ENCODE assay signal across 30 mouse cellular contexts in the genomic region with DNA sequence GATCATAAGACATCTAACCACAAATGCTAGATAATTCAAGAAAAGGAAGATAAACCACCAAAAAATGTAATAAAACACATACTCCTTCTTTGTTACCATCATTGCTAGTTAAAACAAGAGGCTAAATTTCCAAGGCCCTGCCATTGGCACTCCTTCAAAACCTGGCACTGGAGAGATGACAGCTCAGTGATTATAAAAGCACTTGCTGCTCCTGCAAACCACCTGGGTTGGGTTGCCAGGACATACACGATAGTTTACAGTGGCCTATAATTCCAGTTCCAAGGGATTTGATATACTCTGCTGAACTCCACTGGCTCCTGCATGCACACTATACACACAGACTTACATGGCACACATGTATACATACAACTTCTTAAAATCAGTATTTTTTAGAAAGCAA. TPM values are rescaled to one million over a fixed set of nuclear protein-coding genes. Genes with fewer than 3 reads are reported as not detected.
DNase-seq lines count a peak whose midpoint lies in the region; ATAC-seq lines count a peak whose summit lies in the region.
"Had no signal": no experiment of that assay in that cellular context is flagged by ENCODE, and none has a peak within 500 bp of the region (broad histone marks: within the 10 kb centered on the region; RNA-seq: fewer than 3 reads in every experiment).

No protein-coding gene starts in this region.

- H3K9ac ChIP-seq in hindbrain, embryonic 11.5 days (ENCODE audit: low read depth, low read length): no peak overlapping the region
- H3K9ac ChIP-seq: embryonic facial prominence, embryonic 15.5 days; hindbrain, embryonic 14.5 days; limb, embryonic 13.5 days; lung, embryonic 15.5 days had no signal

- H3K9me3 ChIP-seq in hindbrain, embryonic 11.5 days (ENCODE audit: control insufficient read depth, low read length): no peaks in the 10 kb centered on the region
- H3K9me3 ChIP-seq: embryonic facial prominence, embryonic 10.5 days; embryonic facial prominence, embryonic 15.5 days; G1E; limb, embryonic 13.5 days; lung, embryonic 15.5 days had no signal

- peaks cover 4% of the 10 kb centered on the region; the same call in 1 of the 2 replicates for H3K27me3 ChIP-seq in hindbrain, embryonic 11.5 days (ENCODE audit: control insufficient read depth, insufficient read depth, low read length)
- H3K27me3 ChIP-seq: lung, embryonic 15.5 days had no signal

- H3K27ac ChIP-seq in hindbrain, embryonic 11.5 days (ENCODE audit: low read depth, low read length): no peak overlapping the region
- H3K27ac ChIP-seq: embryonic facial prominence, embryonic 10.5 days; embryonic facial prominence, embryonic 15.5 days; hindbrain, embryonic 14.5 days; limb, embryonic 13.5 days; lung, embryonic 15.5 days had no signal

- H3K4me3 ChIP-seq in hindbrain, embryonic 11.5 days (ENCODE audit: low read depth, low read length): no peak overlapping the region
- H3K4me3 ChIP-seq: embryonic facial prominence, embryonic 10.5 days; embryonic facial prominence, embryonic 15.5 days; limb, embryonic 13.5 days; lung, embryonic 15.5 days had no signal

- WGBS in hindbrain, embryonic 11.5 days: 92% methylated on average over 1 of the region's 1 CpGs

- H3K36me3 ChIP-seq in hindbrain, embryonic 11.5 days (ENCODE audit: control insufficient read depth, insufficient read depth, low read length): no peaks in the 10 kb centered on the region
- H3K36me3 ChIP-seq: embryonic facial prominence, embryonic 10.5 days; embryonic facial prominence, embryonic 15.5 days; G1E; limb, embryonic 13.5 days; lung, embryonic 15.5 days had no signal

- no peak overlapping the region for H3K4me2 ChIP-seq in hindbrain, embryonic 11.5 days (replicated peaks; ENCODE audit: low read depth, low read length)
- H3K4me2 ChIP-seq: embryonic facial prominence, embryonic 15.5 days; heart, embryonic 11.5 days; hindbrain, embryonic 14.5 days; limb, embryonic 13.5 days; liver, embryonic 11.5 days; lung, embryonic 15.5 days; midbrain, embryonic 11.5 days had no signal

- ATAC-seq in hindbrain, embryonic 11.5 days (ENCODE audit: low FRiP score): no peak
- no peak for ATAC-seq in megakaryocyte-erythroid progenitor cell, adult 5-6 weeks (replicated peaks; ENCODE audit: low FRiP score, low TSS enrichment, poor library complexity, severe bottlenecking)
- ATAC-seq: forebrain, embryonic 14.5 days; intestine, postnatal 0 days; midbrain, embryonic 16.5 days; Patski had no signal

- peak; percentile 36 for DNase-seq in adrenal gland, adult 2 months
- DNase-seq in adrenal gland, postnatal 4 days (ENCODE audit: low spot score in 2 of 2): no peak
- DNase-seq in adrenal gland, postnatal 25 days: peak; percentile 2
- peak; percentile 55 to 70 for DNase-seq in cerebellum, adult 18-20 months
- peak; percentile 36 to 40 for DNase-seq in cerebellum, postnatal 10 days
- no peak for DNase-seq in hindbrain, embryonic 11.5 days (ENCODE audit: low spot score)
- no peak for DNase-seq in embryo, embryonic 10.5 days (ENCODE audit: low spot score)
- DNase-seq: gastrocnemius, postnatal 14 days; heart, adult 11 months; heart, postnatal 4 days; kidney, postnatal 14 days; layer of hippocampus, adult 9-11 months; right cerebral cortex, adult 18-20 months; spleen, adult 18-20 months; thymus, adult 18-20 months; thymus, postnatal 36 days had no signal

- no peaks in the 10 kb centered on the region for H3K4me1 ChIP-seq in hindbrain, embryonic 11.5 days (replicated peaks; ENCODE audit: control insufficient read depth, insufficient read depth, low read length)
- H3K4me1 ChIP-seq: embryonic facial prominence, embryonic 10.5 days; embryonic facial prominence, embryonic 15.5 days; limb, embryonic 13.5 days; lung, embryonic 15.5 days had no signal

RNA-seq across cellular contexts. Expression of a gene that starts 16.6 kb away (rescaled TPM):
- 10 to 100 TPM; 14.5 to 19.0 TPM for total RNA-seq in adrenal gland, adult 2 months (2021)
- 0.62 and 1.1 TPM in 2 replicates for polyA plus RNA-seq in adrenal gland, adult 2 months (2012; rRNA removed)
- 10 to 100 TPM; 12.2 to 15.2 TPM for total RNA-seq in adrenal gland, postnatal 4 days (2021)
- 18.3 and 19.2 TPM in 2 replicates for total RNA-seq in adrenal gland, postnatal 25 days (2021)
- 3.3 and 4.8 TPM in 2 replicates for polyA plus RNA-seq in hindbrain, embryonic 11.5 days (2014; fragmentation: Nextera tagmentation; extraction: Ambion mirVana)
- total RNA-seq in megakaryocyte-erythroid progenitor cell, adult 5-6 weeks (2014; fragmentation: Nextera tagmentation): 1.6 and 2.2 TPM in 2 replicates
- 0.66 and 1.6 TPM in 2 replicates for total RNA-seq in megakaryocyte-erythroid progenitor cell, adult 5-6 weeks (2017)

Comparison
In these comparisons a context has a peak if more than half of its experiments do, and no peak if none do; other contexts are left out.
1. DNase-seq: peak in adrenal gland, adult 2 months (single experiment), adrenal gland, postnatal 25 days (single experiment), cerebellum, adult 18-20 months (2 of 2) and cerebellum, postnatal 10 days (2 of 2); none in adrenal gland, postnatal 4 days (0 of 2), hindbrain, embryonic 11.5 days (single experiment) and embryo, embryonic 10.5 days (single experiment).